Mouse (Mus musculus): ENCODE results near the gene Fam20c. TPM values are rescaled to one million over a fixed set of nuclear protein-coding genes. Genes with fewer than 3 reads are reported as not detected.

Fam20c gene
- 44.0 and 48.9 TPM in 2 replicates for polyA plus RNA-seq (2015; fragmentation: Nextera tagmentation; extraction: Ambion mirVana)

DNA sequence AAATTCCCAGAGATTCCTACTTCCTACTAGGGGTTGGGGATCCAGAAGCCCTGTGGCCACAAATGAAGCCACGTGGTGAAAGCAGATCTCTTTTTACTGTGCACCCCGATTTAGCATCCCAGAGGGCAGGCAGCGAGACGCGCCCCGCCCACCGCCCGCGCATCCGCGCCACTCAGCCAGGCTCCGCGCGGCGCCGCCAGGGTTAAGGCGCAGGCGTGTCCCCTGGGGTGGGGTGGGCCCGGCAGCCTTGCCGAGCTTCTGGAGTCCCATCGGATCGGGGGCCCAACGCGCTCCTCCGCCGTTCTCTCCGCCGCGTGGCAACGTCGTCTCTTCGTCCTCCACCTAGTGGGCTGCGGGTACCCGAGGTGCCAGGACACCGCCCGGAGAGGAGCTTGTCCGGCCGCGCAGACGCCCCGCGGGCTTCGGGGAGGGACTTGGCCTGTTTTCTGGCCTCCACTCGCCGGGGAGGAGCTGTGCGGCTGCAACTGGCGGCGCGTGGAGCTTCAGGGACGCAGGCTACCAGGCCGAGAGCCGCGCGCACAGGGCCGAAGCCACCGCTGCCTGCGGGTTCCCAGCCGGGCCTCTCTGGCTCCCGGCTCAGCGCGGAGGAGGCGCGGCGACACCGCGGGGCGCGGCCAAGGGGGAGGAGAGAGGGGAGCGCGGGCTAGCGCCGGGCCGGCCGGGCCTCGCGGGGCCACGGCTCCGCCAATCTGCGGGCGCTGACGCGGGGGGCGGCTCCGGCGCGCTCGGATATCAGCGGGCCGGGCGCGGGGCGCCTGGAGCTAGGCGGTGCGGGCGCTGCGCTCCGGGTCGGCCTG is at the start of gene Fam20c:
Fam20c (plus strand) TSS at position 212 of the 818 bp plus-strand sequence.
- Histone ChIP-seq H3K27me3 (replicated peaks; ENCODE audit: control insufficient read depth, insufficient read depth, low read length) (no peaks in the 10 kb centered on the region), H3K27ac (ENCODE audit: low read depth, low read length) (peak within 1 kb of the TSS; percentile 97), H3K4me1 (ENCODE audit: control insufficient read depth, insufficient read depth, low read depth, low read length) (peaks cover 41% of the 10 kb centered on the region), H3K9ac (ENCODE audit: low read depth, low read length) (peak within 1 kb of the TSS; percentile 94), H3K4me2 (ENCODE audit: low read length) (peak within 1 kb of the TSS; percentile 83), H3K4me3 (ENCODE audit: low read length) (peak within 1 kb of the TSS; percentile 81), H3K9me3 (ENCODE audit: control insufficient read depth, low read length) (no peaks in the 10 kb centered on the region), H3K36me3 (ENCODE audit: control insufficient read depth, insufficient read depth, low read length) (peaks cover 2% of the 10 kb centered on the region)
- peak; percentile 86 for ATAC-seq
- under 1% methylated on average over 52 of the region's 98 CpGs for WGBS

GRCm38 (mm10) chr5:138707367-138707766 is 46.9 kb upstream of the Fam20c start:
- no peak overlapping the region for H3K9ac ChIP-seq (ENCODE audit: low read depth, low read length)

GRCm38 (mm10) chr5:138708591-138708990 is 45.7 kb upstream of the Fam20c start:
- no peak overlapping the region for H3K9ac ChIP-seq (ENCODE audit: low read depth, low read length)
- no peaks in the 10 kb centered on the region for H3K4me1 ChIP-seq (ENCODE audit: control insufficient read depth, insufficient read depth, low read depth, low read length)
- no peak overlapping the region for H3K27ac ChIP-seq (ENCODE audit: low read depth, low read length)
- no peaks in the 10 kb centered on the region for H3K36me3 ChIP-seq (ENCODE audit: control insufficient read depth, insufficient read depth, low read length)
- H3K4me3 ChIP-seq (ENCODE audit: low read length): no peak overlapping the region
- no peaks in the 10 kb centered on the region for H3K27me3 ChIP-seq (replicated peaks; ENCODE audit: control insufficient read depth, insufficient read depth, low read length)
- no peaks in the 10 kb centered on the region for H3K9me3 ChIP-seq (ENCODE audit: control insufficient read depth, low read length)
- H3K4me2 ChIP-seq (ENCODE audit: low read length): no peak overlapping the region
- ATAC-seq: no peak

More at GRCm38 (mm10) chr5:138707367-138707766, 46.9 kb upstream of the Fam20c start:
- Histone ChIP-seq H3K4me1 (ENCODE audit: control insufficient read depth, insufficient read depth, low read depth, low read length) (no peaks in the 10 kb centered on the region), H3K27me3 (replicated peaks; ENCODE audit: control insufficient read depth, insufficient read depth, low read length) (no peaks in the 10 kb centered on the region), H3K9me3 (ENCODE audit: control insufficient read depth, low read length) (no peaks in the 10 kb centered on the region), H3K36me3 (ENCODE audit: control insufficient read depth, insufficient read depth, low read length) (no peaks in the 10 kb centered on the region), H3K27ac (ENCODE audit: low read depth, low read length) (no peak overlapping the region), H3K4me3 (ENCODE audit: low read length) (no peak overlapping the region), H3K4me2 (ENCODE audit: low read length) (no peak overlapping the region)
- no peak for ATAC-seq

GRCm38 (mm10) chr5:138715561-138716095 is 38.7 kb upstream of the Fam20c start:
- Histone ChIP-seq H3K27me3 (replicated peaks; ENCODE audit: control insufficient read depth, insufficient read depth, low read length) (no peaks in the 10 kb centered on the region), H3K4me1 (ENCODE audit: control insufficient read depth, insufficient read depth, low read depth, low read length) (no peaks in the 10 kb centered on the region), H3K4me2 (ENCODE audit: low read length) (no peak overlapping the region), H3K27ac (ENCODE audit: low read depth, low read length) (no peak overlapping the region), H3K4me3 (ENCODE audit: low read length) (no peak overlapping the region), H3K36me3 (ENCODE audit: control insufficient read depth, insufficient read depth, low read length) (no peaks in the 10 kb centered on the region), H3K9ac (ENCODE audit: low read depth, low read length) (no peak overlapping the region), H3K9me3 (ENCODE audit: control insufficient read depth, low read length) (no peaks in the 10 kb centered on the region)
- no peak for ATAC-seq
- WGBS: 51% methylated on average over 14 of the region's 14 CpGs

- Histone ChIP-seq H3K4me2 (ENCODE audit: low read length) (no peak overlapping the region), H3K4me1 (ENCODE audit: control insufficient read depth, insufficient read depth, low read depth, low read length) (no peaks in the 10 kb centered on the region), H3K36me3 (ENCODE audit: control insufficient read depth, insufficient read depth, low read length) (no peaks in the 10 kb centered on the region), H3K9ac (ENCODE audit: low read depth, low read length) (no peak overlapping the region), H3K27me3 (replicated peaks; ENCODE audit: control insufficient read depth, insufficient read depth, low read length) (no peaks in the 10 kb centered on the region), H3K4me3 (ENCODE audit: low read length) (no peak overlapping the region), H3K27ac (ENCODE audit: low read depth, low read length) (no peak overlapping the region), H3K9me3 (ENCODE audit: control insufficient read depth, low read length) (no peaks in the 10 kb centered on the region)
- ATAC-seq: peak; percentile 70; the same call in 1 of the 2 replicates
- WGBS: 49% methylated on average over 13 of the region's 13 CpGs
These were observed 33.8 kb upstream of the Fam20c start for GRCm38 (mm10) chr5:138720329-138721190.

- Histone ChIP-seq H3K9ac (ENCODE audit: low read depth, low read length) (no peak overlapping the region), H3K9me3 (ENCODE audit: control insufficient read depth, low read length) (no peaks in the 10 kb centered on the region), H3K27me3 (replicated peaks; ENCODE audit: control insufficient read depth, insufficient read depth, low read length) (no peaks in the 10 kb centered on the region), H3K27ac (ENCODE audit: low read depth, low read length) (no peak overlapping the region), H3K36me3 (ENCODE audit: control insufficient read depth, insufficient read depth, low read length) (no peaks in the 10 kb centered on the region), H3K4me1 (ENCODE audit: control insufficient read depth, insufficient read depth, low read depth, low read length) (no peaks in the 10 kb centered on the region), H3K4me3 (ENCODE audit: low read length) (no peak overlapping the region), H3K4me2 (ENCODE audit: low read length) (no peak overlapping the region)
- WGBS: 94% methylated on average over 5 of the region's 5 CpGs
- no peak for ATAC-seq
These were observed 29.9 kb upstream of the Fam20c start for GRCm38 (mm10) chr5:138724417-138724816.

- Histone ChIP-seq H3K4me2 (ENCODE audit: low read length) (no peak overlapping the region), H3K27me3 (replicated peaks; ENCODE audit: control insufficient read depth, insufficient read depth, low read length) (no peaks in the 10 kb centered on the region), H3K36me3 (ENCODE audit: control insufficient read depth, insufficient read depth, low read length) (no peaks in the 10 kb centered on the region), H3K4me1 (ENCODE audit: control insufficient read depth, insufficient read depth, low read depth, low read length) (no peaks in the 10 kb centered on the region), H3K9me3 (ENCODE audit: control insufficient read depth, low read length) (no peaks in the 10 kb centered on the region), H3K4me3 (ENCODE audit: low read length) (no peak overlapping the region), H3K27ac (ENCODE audit: low read depth, low read length) (no peak overlapping the region), H3K9ac (ENCODE audit: low read depth, low read length) (no peak overlapping the region)
- ATAC-seq: no peak
- WGBS: 66% methylated on average over 7 of the region's 7 CpGs
These were observed 29.2 kb upstream of the Fam20c start for GRCm38 (mm10) chr5:138725151-138725550.

DNA sequence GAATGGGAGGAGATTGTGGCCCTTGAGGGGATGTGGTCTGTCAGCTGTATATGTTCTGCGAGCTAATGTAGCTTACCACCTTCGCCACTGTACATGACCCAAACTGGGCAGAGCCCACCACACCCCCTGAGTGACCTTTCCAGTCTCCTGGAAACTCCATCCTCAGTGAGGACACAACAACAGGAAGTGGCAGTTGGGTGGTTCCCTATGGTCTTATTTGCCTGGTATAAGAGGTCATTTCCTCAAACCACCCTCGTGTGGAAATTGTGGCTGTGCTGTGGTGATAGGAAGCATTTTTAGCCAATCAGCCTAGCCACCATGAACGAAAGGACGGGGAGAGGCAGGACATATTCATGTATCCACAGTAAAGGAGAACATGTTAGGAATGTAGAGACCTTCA is 23.5 kb upstream of the Fam20c start:
- no peak for ATAC-seq
- Histone ChIP-seq H3K4me2 (ENCODE audit: low read length) (no peak overlapping the region), H3K36me3 (ENCODE audit: control insufficient read depth, insufficient read depth, low read length) (no peaks in the 10 kb centered on the region), H3K4me1 (ENCODE audit: control insufficient read depth, insufficient read depth, low read depth, low read length) (no peaks in the 10 kb centered on the region), H3K9me3 (ENCODE audit: control insufficient read depth, low read length) (no peaks in the 10 kb centered on the region), H3K9ac (ENCODE audit: low read depth, low read length) (no peak overlapping the region), H3K4me3 (ENCODE audit: low read length) (no peak overlapping the region), H3K27ac (ENCODE audit: low read depth, low read length) (no peak overlapping the region), H3K27me3 (replicated peaks; ENCODE audit: control insufficient read depth, insufficient read depth, low read length) (no peaks in the 10 kb centered on the region)
- WGBS: 81% methylated on average over 5 of the region's 5 CpGs
